Mouse (Mus musculus): Measurements from ENCODE around the gene Gm38392.

- TF ChIP-seq POLR2A (IDR thresholded peaks at IDR 0.05; ENCODE audit: borderline replicate concordance, low read depth, low read length) (no peak), CTCF (IDR thresholded peaks at IDR 0.05; ENCODE audit: low read depth, low read length) (no peak)
These were observed 67.1 kb downstream of the Gm38392 start for GRCm38 (mm10) chr3:88219940-88220339.
